Mouse (Mus musculus): ENCODE measurements around the gene Pigf.

DNA sequence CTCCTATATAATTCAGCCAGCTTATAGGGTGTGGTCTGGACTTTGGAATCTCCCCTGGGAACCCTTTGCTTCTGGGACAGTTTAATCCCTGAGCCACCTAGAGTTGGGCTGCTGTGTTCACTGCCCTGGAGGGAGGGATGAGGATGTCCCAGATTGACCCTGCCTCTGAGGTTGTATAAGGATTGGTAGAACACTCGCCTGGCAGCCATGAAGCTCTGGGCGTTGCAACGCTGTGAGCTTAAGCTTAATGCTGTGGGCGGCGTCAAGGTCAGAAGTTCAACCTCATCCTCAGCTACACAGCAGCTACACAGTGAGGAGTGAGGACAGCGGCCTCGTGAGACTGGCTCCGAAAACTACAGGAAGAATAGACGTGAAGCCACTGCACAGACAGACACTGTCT lies 42.7 kb downstream of the Pigf start:
- TF ChIP-seq CTCF (IDR thresholded peaks at IDR 0.05; ENCODE audit: low read depth) (no peak), EP300 (IDR thresholded peaks at IDR 0.05; ENCODE audit: low read depth) (no peak)
